Mouse (Mus musculus): ENCODE measurements around the gene A830031A19Rik. TPM values are rescaled to one million over a fixed set of nuclear protein-coding genes. Genes with fewer than 3 reads are reported as not detected.

A830031A19Rik gene
- total RNA-seq, 2 experiments from 2014 or later, result 0.82 to 1.4 TPM

DNA sequence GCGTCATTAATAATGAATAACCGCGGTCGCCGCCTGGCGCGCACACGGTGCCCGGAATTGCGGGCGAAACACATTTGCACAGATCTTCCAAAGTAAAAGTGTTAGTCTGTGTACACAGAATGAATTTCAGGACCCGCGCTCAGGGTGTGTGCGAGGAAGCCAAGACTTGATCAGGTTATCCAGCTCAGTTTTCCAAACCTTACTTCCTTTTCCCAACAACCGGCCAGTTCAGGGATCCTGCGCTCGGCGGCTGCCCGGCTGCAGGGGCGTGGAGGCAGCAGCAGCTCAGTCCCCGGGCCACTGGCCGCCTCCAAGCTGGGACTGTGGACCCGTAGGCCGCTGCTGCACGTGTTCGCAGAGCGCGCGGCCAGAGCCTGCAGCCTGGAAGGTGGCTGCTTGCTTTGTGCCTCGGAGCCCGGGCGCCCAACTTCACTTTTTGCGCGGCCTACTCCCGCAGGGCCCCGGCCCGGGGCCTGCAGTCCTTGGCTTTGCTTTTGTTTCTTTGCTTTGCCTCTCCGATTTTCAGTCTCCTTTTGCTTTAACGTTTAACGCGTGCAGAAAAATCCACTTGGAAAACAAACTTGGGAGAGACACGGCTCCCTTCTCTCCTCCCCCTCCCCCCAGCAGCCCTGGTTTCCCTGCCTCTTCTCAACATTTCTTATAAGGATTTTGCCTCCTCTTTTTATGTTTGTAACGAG is 7.0 kb upstream of the A830031A19Rik start:
- TF ChIP-seq CTCF (IDR thresholded peaks at IDR 0.05), result no peak
- Histone ChIP-seq H3K27ac (peak overlapping the region; percentile 97), H3K4me3 (peak overlapping the region; percentile 75)
- intact Hi-C loops (cut with DNase I), result loop anchor here (2.0 to 10.0 kb wide), 6 partner anchors 60 to 1219 kb away; no protein-coding TSS in a partner anchor
- no peak for DNase-seq (ENCODE audit: extremely low spot score in 1 of 2, low spot score in 2 of 2)

DNA sequence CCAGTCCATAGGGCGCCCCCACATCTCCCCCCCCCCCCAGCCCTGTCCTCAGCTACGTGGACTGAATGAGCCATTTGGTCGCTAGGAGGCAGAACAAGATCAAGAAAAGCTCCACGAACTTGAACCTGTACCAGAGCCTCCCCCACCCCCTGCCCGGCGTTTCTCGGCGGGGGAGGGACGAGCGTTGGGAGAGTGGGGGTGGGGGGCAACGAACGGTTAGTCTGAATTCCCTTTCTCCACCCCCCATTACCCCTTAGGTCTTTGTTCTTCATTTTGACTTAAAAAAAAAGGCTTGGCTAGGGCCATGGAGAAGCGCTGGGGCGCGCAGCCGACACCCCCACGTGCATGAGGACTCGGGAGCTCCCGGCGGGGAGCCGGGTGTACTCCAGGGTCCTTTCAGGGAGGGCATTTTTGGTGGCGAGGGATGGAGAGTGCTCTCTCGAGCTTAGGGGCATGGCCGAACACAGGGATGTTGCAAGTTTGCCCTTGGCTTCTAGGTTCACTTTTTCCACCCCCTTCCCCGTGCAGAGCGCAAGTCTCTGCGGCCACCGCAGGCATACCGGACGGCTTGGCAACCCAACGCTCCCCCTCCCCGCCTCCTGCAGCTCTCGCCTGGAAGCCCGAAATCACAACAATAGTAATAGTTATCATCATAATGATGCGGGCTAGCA is 6.3 kb upstream of the A830031A19Rik start:
- H3K4me3 ChIP-seq, result peak overlapping the region; percentile 75
- DNase-seq (ENCODE audit: extremely low spot score in 1 of 2, low spot score in 2 of 2), result peak in 1 of 2 experiments; percentile 63
- TF ChIP-seq CTCF (IDR thresholded peaks at IDR 0.05), result peak; percentile 47
- peak overlapping the region; percentile 97 for H3K27ac ChIP-seq
- intact Hi-C loops (cut with DNase I), result loop anchor here (2.0 to 10.0 kb wide), 6 partner anchors 61 to 1220 kb away; no protein-coding TSS in a partner anchor

DNA sequence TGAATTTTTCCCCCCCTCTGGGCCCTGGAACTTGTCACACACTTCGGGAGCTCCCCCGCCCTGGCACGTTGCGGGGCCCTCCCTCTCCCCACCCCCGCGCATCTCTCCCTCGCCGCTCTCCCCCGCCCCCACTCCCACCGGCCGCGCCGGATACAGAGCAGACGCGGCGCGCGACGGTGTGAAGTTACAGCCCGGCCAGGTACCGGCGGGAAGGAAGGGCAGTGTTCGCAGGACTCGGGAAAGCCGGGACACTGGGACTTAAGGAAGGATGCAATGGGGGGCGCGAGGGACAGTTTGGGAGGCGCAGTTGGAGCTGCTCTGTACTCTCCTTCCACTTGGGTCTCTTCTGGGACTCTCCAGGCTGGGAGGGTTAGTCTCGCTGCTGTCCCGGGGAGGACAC is 5.7 kb upstream of the A830031A19Rik start:
- Histone ChIP-seq H3K27ac (peak overlapping the region; percentile 97), H3K4me3 (peak overlapping the region; percentile 75)
- intact Hi-C loops (cut with DNase I), result loop anchor here (2.0 to 10.0 kb wide), 6 partner anchors 62 to 1220 kb away; no protein-coding TSS in a partner anchor
- DNase-seq (ENCODE audit: extremely low spot score in 1 of 2, low spot score in 2 of 2), result peak in 1 of 2 experiments; percentile 66
- no peak for TF ChIP-seq CTCF (IDR thresholded peaks at IDR 0.05)

DNA sequence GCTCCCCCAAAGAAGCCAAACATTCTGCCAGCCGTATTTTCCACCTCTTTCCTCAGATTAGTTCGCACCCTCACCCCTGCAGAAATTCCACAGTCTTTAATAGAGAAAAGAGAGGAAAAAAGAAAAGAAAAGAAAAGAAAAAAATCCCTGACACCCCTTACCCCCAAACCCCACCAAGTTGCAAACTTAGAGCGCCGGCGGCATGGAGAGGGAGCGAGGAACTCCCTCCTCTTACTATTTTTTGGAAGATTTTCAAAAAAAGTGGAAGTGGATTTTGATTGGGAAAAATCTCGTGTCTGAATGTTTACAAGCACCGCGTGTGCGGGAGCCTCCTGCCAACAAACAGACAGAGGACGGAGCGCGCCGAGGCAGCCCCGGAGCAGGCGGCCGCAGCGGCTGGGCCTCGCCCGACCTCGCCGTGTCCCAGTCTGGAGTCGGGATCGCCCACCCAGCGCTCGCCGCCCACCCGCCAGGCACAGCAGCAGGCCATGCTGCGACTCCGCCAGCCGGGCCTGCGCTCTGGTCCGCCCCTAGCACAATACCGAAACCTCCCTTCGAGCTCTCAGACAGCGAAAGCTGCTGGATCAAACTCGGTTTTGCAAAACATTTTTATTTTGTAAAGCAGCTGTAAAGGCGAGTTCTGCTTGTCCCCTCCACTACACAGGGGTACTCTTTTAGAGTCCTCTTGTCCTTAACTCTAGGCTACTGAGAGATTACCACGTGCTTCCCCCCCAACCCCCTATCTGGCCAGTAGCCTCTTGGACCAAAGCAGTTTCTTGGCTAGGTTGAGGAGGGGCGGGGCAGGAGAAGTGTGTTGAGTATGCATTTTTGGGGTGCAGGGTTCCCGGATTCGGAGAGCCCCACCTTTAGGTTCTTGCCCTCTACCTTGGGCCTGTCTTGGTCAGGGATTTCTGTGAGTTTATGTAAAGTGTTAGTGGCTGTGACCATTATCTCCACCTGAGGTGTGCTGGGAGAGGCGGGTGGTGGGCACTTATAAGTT is 4.8 kb upstream of the A830031A19Rik start:
- intact Hi-C loops (cut with DNase I), result loop anchor here (2.0 to 10.0 kb wide), 9 partner anchors 63 to 1993 kb away; no protein-coding TSS in a partner anchor
- Histone ChIP-seq H3K4me3 (peak overlapping the region; percentile 75), H3K27ac (peak overlapping the region; percentile 97)
- DNase-seq (ENCODE audit: extremely low spot score in 1 of 2, low spot score in 2 of 2), result peak; percentile 63 to 75
- TF ChIP-seq CTCF (IDR thresholded peaks at IDR 0.05), result no peak

DNA sequence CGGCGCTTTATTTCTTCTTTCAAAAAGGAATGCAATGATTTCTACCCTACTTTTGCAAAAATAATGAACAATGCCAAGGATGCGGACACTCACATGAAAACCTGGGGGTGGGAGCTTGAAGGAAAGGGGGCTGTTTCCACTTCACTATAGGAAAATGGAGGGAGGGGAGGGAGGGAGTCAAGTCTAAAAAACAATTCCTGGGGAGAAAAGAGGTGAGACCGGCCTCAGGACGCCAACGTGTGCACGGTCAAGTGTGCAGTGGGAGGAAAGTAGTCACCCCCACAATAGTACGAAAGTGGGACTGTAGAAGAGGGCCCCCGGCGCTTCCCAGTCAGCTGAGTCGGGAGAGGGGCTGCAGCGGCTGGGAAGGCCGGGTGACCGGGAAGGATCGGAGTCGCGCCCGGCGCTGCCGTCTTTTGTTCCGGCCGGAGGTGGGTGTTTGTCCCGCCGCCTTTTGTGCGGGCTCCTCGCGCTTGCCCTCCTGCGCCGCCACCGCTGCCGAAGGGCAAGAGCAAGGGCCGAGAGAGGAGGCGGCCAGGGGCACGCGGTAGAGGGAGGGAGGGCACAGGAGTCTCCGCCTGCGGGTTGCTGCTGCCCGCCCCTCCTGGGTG is 4.0 kb upstream of the A830031A19Rik start:
- Histone ChIP-seq H3K27ac (peak overlapping the region; percentile 97), H3K4me3 (peak overlapping the region; percentile 75)
- no peak for TF ChIP-seq CTCF (IDR thresholded peaks at IDR 0.05)
- intact Hi-C loops (cut with DNase I), result loop anchor here (5.0 to 10.0 kb wide), 3 partner anchors 1636 to 1993 kb away; no protein-coding TSS in a partner anchor
- peak in 1 of 2 experiments; percentile 49 for DNase-seq (ENCODE audit: extremely low spot score in 1 of 2, low spot score in 2 of 2)

DNA sequence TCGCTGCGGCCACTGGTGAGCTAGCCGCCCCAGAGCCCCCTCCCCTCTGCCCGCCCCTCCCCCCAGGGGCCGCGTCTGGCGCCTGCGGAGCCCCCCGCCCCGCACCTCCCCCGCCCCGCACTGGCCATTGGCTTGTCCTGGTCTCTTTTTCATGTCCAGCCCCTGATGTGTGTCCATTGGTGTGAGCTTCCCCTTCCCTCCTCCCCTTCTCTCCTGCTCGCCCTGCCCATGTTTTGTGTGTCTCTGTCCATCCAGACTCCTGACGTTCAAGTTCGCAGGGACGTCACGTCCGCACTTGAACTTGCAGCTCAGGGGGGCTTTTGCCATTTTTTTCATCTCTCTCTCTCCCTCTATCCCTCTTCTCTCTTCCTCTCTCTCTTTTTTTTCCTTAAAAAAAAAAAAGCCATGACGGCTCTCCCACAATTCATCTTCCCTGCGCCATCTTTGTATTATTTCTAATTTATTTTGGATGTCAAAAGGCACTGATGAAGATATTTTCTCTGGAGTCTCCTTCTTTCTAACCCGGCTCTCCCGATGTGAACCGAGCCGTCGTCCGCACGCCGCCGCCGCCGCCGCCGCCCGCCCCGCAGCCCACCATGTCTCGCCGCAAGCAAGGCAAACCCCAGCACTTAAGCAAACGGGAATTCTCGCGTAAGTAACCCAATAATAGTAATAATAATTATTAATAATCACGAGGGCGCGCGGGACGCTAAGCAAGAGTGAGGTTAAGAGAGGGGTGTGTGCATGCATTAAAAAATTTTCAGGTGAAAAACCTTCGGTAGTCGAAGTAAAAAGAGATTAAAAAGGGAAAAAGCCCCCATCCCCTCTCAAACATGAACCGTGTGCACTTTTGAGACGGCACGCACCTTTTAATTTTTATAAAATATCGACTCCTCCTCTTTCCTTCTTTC is 3.2 kb upstream of the A830031A19Rik start, which contains the start of gene Bcl11a:
Gene Bcl11a (plus strand): TSS at position 262 of the 911 bp plus-strand sequence.
- H3K4me3 ChIP-seq, result peak within 1 kb of the TSS; percentile 75
- H3K27ac ChIP-seq, result peak within 1 kb of the TSS; percentile 97
- intact Hi-C loops (cut with DNase I), result loop anchor here (2.0 to 10.0 kb wide), 4 partner anchors 17 to 1994 kb away; no protein-coding TSS in a partner anchor
- no peak for DNase-seq (ENCODE audit: extremely low spot score in 1 of 2, low spot score in 2 of 2)
- TF ChIP-seq CTCF (IDR thresholded peaks at IDR 0.05), result no peak

DNA sequence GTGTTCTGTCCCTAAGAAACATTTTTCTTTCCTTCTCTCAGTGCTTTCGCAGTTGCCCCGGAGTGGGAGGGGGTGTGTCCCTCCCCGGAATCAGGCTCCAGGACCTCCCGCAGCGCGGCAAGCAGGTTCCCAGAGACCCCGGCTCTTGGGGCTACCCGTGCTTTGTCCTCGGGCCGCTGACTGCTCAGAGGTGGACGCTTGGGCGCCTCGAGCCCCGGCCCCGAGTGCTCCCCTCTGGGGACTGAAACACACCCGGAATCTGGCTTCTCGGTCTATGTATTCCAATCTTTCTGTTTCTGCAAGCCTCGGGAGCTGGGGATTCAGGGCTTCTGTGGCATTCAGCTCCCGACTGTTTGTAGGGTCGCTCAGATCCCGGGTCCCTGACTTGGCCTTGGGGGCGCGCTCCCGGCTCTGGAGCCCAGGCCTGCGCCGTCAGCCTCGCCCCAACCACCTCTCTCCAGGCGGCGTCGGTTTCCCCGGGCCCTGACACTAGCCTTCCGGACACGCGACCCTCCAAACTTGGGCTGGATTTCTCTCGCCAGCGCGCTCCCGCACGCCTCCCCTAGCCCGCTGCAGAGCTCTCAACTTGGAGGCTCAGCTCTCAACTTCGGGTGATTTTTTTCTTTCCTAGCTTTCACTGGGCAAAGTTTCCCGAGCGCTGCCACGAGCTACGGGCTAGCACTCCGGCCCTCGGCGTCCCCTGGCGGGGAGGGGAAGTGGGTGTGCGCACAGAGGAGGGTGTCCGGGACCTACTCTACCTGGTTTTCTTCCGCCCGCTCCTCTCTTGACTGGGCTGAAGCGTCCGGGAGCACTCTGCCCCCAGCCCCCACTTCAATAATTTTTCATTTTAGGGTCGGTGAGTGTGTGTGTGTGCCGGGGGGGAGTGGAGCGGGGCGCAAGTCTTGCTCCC is 2.2 kb upstream of the A830031A19Rik start:
- peak overlapping the region; percentile 97 for H3K27ac ChIP-seq

DNA sequence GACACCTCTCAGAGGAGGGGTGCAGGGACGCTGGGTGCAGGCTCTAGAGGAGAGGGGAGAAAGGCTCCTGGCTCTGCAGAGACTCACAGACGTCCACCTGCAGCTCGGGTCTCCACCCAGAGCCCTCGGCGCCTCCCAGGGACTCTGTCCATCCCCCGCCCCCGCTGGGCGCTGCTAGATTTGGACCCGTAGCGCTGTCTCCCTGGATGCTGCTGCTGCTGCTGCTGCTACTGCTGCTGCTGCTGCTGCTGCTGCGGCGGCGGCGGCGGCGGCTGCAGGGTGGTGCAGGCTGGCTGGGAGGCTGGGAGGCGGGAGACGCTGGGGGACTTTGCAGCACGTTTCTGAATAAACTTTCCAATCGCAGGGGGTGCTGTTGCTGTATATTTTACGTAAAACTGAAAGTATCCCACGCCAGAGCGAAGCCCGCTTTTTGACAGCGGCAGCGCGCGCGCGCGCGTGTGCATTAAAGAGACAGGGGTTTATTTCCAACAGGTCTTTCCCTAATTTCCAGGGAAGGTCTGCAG is 1.3 kb upstream of the A830031A19Rik start:
- H3K4me3 ChIP-seq, result peak overlapping the region; percentile 75
- peak overlapping the region; percentile 97 for H3K27ac ChIP-seq
- peak; percentile 28 for TF ChIP-seq CTCF (IDR thresholded peaks at IDR 0.05)
- intact Hi-C loops (cut with DNase I), result loop anchor here (2.0 to 10.0 kb wide), 4 partner anchors 15 to 1996 kb away; no protein-coding TSS in a partner anchor
- DNase-seq (ENCODE audit: extremely low spot score in 1 of 2, low spot score in 2 of 2), result peak; percentile 73 to 80

More for the DNA sequence above, 2.2 kb upstream of the A830031A19Rik start:
- DNase-seq (ENCODE audit: extremely low spot score in 1 of 2, low spot score in 2 of 2), result peak in 1 of 2 experiments; percentile 48
- H3K4me3 ChIP-seq, result peak overlapping the region; percentile 75
- intact Hi-C loops (cut with DNase I), result loop anchor here (2.0 to 10.0 kb wide), 4 partner anchors 16 to 1995 kb away; no protein-coding TSS in a partner anchor
- no peak; the same call in 1 of the 2 replicates for TF ChIP-seq CTCF (IDR thresholded peaks at IDR 0.05)
